Comparison of ENCODE assay signal across 20 mouse cellular contexts in the genomic region with DNA sequence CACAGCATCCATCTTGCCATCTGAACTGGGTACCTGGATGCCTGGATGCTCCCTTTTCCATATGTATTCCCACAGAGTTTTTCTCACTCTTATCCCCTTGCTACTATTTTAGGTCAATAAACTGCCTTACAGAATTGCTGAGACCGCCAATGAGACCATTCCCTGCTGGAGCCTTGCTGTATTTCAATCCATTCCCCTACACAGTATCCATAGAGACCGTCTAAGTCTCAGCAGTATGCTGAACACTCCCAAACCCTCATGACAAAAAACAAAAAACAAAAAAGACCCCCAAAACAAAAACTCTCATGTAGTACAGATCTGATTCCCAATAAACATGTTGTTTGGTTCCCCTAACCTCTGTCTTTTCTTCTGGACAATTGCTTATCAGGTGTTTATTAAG.
"Had no signal": no experiment of that assay in that cellular context is flagged by ENCODE, and none has a peak within 500 bp of the region (broad histone marks: within the 10 kb centered on the region; RNA-seq: fewer than 3 reads in every experiment).

No protein-coding gene starts in this region.

- H3K9me3 ChIP-seq: kidney, embryonic 15.5 days; limb, embryonic 12.5 days; liver, embryonic 13.5 days; lung, embryonic 15.5 days; megakaryocyte, embryonic 14.5 days; midbrain, embryonic 12.5 days; stomach, embryonic 15.5 days had no signal

- H3K4me1 ChIP-seq: liver, embryonic 13.5 days; lung, embryonic 15.5 days; megakaryocyte, embryonic 14.5 days; stomach, embryonic 15.5 days had no signal

- H3K9ac ChIP-seq: kidney, embryonic 15.5 days; limb, embryonic 12.5 days; liver, embryonic 13.5 days; liver, postnatal 0 days; lung, embryonic 15.5 days; midbrain, embryonic 12.5 days; stomach, embryonic 15.5 days had no signal

- H3K4me2 ChIP-seq: kidney, embryonic 15.5 days; limb, embryonic 12.5 days; liver, embryonic 13.5 days; lung, embryonic 15.5 days; midbrain, embryonic 12.5 days; stomach, embryonic 15.5 days had no signal

- H3K4me3 ChIP-seq: kidney, embryonic 15.5 days; limb, embryonic 12.5 days; liver, embryonic 13.5 days; lung, embryonic 15.5 days; megakaryocyte, embryonic 14.5 days; midbrain, embryonic 12.5 days; stomach, embryonic 15.5 days had no signal

- ATAC-seq: liver, postnatal 0 days had no signal

- H3K27me3 ChIP-seq: kidney, embryonic 15.5 days; limb, embryonic 12.5 days; liver, embryonic 13.5 days; lung, embryonic 15.5 days; megakaryocyte, embryonic 14.5 days; midbrain, embryonic 12.5 days; stomach, embryonic 15.5 days had no signal

- H3K36me3 ChIP-seq: kidney, embryonic 15.5 days; limb, embryonic 12.5 days; liver, embryonic 13.5 days; lung, embryonic 15.5 days; midbrain, embryonic 12.5 days; stomach, embryonic 15.5 days had no signal

- H3K27ac ChIP-seq: kidney, embryonic 15.5 days; limb, embryonic 12.5 days; liver, embryonic 13.5 days; lung, embryonic 15.5 days; macrophage; midbrain, embryonic 12.5 days; stomach, embryonic 15.5 days had no signal

- DNase-seq: kidney, adult 2 months; kidney, postnatal 14 days; layer of hippocampus, adult 9-11 months; layer of hippocampus, postnatal 36 days; liver; liver, embryonic 13.5 days; liver, postnatal 0 days; lung, postnatal 14 days; retina, postnatal 1 day; right cerebral cortex, postnatal 4 days; spleen, adult 18-20 months; thymus, adult 2 months; thymus, postnatal 25 days had no signal
